Mouse (Mus musculus) kidney, adult 2 months (tissue): ENCODE measurements around the gene Oat.

ENCODE experiments used
- CTCF ChIP-seq: fragments of 200-500 bp; conservative IDR thresholded peaks from 2 replicates; pipeline ENCODE4 v1.5.1; 2011; ENCODE audit warnings: low read depth, mild to moderate bottlenecking, control low read depth, low read length, moderate library complexity, mixed read lengths; ENCODE audit not compliant: insufficient read depth, insufficient read length
- POLR2A ChIP-seq: fragments of 200-500 bp; IDR thresholded peaks from one replicate; pipeline ENCODE4 v1.6.1; 2011; ENCODE audit warnings: low read depth, low read length, control low read depth

DNA sequence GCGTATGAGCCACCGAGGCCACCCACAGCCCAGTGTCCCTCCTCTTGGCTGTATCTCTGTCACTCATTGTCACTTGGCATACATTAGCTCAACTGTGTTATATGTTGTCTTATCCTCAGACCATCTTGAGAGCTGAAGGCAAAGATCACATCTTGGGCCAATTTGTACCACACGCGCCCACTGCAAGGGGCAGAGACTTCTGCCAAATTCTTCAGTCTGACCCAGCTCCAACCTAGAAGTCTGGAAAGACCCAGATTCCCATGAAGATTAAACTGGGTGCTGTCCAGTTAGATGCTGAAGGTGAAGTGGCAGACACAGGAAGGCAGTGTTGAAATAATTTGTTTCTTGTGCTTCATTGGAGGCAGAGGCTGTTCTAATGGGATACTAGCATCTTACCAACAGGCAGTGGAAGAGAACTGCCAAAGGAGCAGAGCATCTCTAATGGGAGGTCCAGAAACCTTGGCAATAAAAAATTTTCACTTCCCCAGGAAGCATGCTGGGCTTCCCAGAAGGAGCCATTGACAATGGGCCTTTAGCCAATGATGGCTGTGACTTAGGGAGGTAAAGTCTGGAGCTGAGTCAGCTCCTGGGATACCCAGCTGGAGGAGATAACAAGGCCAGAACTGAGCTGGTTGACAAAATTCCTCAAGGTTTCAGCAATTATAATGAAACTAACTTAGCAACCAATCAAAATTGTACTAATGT, 32.3 kb upstream of the Oat start:
- no peak for TF ChIP-seq CTCF
- no peak for TF ChIP-seq POLR2A
